Mouse (Mus musculus) large intestine, adult 2 months (tissue): ENCODE results near the gene Fbxl15. TPM values are rescaled to one million over a fixed set of nuclear protein-coding genes. Genes with fewer than 3 reads are reported as not detected.

Experiments used
- DNase-seq: peaks from one replicate; pipeline ENCODE4 v3.0.0-alpha.2; 2012; ENCODE audit warnings: low read depth, low spot score
- WGBS: fragments of 180-500 bp; shearing (Covaris S2); methylation state at CpG from one replicate; pipeline ENCODE4 v1.1.7; 2018; 5-methylcytosine and 5-hydroxymethylcytosine counted together
- polyA plus RNA-seq: library from polyadenylated mRNA; depleted of rRNA; stranded (reverse); fragments of >200 nt; gene quantifications from 2 replicates; pipeline ENCODE4 v1.2.3, GENCODE M21; 2012; rRNA removed

Gene Fbxl15
- 14.5 and 19.4 TPM in 2 replicates for polyA plus RNA-seq

DNA sequence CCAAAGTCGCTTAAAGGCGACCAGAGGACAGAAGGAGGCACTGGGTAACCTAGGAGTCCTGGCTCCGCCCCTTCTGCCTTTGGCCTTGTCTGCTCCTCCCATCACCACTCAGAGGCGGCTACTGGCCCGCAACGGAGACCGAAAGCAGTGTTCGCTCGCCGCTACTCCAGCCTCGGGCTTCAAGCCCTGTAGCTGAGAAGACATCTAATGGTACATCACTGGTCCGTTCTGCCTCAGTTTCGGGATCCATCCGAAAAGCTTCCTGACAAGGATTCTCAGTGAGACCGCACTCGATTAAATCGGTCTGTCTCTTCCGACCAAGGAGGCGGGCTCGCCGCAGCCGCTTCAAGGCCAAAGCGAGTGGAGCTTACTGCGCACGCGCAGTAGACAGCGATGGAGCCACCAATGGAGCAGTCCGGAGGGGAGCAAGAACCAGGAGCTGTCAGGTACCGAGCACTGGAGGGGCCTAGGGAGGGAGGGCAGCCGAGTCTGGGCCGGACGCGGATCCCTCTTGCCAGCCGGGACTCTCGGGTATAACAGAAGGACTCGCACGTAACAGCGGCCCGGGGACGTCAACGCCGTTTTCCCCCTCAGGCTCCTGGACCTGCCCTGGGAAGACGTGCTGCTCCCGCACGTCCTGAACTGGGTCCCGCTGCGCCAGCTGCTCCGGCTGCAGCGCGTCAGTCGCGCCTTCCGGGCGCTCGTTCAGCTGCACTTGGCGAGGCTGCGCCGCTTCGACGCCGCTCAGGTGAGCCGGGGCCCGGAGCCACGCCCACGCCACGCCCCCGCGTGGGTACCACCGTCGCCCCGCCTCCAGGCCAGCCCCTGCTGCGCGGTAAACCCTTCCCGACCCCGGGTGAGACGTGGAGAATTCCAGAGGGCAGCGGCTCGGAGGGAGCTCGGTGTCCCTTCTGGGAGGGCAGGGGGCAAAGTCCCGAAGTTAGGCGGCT lies at the start of gene Fbxl15:
Gene Fbxl15 (plus strand): TSS at position 104 of the 950 bp plus-strand sequence.
- DNase-seq, result no peak
- WGBS, result under 1% methylated on average over 81 of the region's 81 CpGs

DNA sequence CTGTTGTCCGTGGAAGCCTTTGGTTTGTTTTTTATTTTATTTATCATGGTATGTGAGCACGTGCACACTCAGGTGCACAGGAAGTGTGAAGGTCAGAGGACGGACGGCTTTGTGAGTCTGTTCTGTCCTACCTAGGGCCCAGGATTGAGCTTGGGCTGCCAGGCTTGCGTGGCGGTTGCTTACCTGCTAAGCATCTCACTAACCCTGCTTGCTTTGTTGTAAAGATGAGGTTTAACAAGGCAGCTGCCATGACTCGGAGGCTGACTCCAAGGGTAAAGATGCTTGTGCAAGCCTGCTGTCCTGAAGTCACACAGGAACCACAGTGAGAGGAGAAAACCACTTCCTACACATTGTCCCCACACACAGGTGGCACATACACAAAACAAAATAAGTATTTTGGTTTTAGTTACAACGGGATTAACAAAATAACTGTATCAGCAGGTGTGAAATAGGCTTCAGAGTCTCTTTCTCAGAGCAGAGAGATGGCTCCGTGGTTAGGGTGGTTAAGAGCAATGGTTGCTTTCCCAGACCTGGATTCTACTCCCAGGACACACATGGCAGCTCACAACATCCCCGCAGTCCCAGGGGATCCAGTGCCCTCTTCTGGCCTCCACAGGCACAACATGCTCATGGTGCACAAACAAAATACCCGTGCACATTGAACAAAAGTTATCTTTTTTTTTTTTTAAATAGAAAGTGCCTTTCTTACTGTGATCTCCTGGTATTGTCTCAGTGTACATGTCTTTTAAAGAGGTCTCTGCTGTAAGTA lies 45.7 kb upstream of the Fbxl15 start:
- WGBS, result 95% methylated on average over 11 of the region's 11 CpGs
- DNase-seq, result no peak

DNA sequence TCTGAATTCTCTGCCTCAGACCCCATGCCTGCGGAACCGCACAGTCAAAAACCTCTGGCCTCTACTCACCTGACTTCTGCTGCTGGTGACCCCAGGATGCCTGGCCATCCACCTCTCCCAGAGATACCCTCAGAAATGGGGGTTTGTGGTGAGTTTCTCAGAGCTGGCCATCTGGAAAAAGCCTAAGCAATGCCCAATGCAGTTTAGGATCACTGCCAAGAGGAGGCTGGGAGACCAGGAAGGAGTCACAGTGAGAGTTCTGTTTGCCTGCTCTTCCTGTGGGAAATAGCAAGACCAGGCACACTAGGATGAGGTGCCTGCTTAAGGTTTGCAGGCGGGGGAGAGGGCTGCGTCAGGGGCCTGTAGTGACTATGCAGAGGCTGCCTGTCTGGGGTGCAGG lies 43.3 kb upstream of the Fbxl15 start:
- no peak for DNase-seq
- WGBS, result 87% methylated on average over 4 of the region's 4 CpGs

DNA sequence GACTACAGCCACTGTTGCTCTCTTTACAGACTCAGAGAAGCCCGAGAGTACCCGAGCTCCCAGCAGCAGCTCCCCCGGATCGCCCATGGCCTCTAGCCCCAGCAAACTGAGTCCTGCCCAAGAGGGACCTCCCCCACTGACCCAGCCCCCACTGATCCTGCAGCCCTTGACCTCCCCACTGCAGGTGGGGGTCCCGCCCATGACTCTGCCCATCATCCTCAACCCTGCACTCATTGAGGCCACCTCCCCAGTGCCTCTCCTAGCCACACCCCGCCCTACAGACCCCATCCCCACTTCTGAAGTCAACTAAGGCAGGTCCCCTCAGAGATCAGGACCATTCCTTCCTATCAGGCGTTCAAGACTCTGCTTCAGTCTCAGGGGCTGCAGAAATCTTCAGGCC lies 42.4 kb upstream of the Fbxl15 start:
- no peak for DNase-seq
- WGBS, result 94% methylated on average over 7 of the region's 7 CpGs

DNA sequence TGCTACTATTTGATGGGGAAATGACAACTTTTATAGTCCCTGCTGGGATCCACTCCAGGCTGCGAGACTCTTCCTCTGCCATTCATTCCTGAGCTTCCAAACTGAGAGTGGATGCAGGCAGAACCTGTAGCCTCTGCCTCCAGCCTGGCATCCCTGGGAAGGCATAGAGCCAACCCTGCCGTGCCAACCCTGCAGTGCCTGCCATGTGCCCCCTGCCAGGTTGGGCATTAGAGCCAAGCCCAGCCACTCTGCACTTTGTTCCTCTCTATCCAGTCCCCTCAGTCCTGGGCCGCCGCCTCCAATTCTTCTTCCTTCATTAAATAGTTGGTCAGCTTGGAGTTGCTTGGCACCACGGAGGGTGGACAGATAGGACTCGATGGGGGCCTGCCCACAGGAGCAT lies 41.9 kb upstream of the Fbxl15 start:
- WGBS, result 77% methylated on average over 6 of the region's 6 CpGs
- DNase-seq, result no peak

DNA sequence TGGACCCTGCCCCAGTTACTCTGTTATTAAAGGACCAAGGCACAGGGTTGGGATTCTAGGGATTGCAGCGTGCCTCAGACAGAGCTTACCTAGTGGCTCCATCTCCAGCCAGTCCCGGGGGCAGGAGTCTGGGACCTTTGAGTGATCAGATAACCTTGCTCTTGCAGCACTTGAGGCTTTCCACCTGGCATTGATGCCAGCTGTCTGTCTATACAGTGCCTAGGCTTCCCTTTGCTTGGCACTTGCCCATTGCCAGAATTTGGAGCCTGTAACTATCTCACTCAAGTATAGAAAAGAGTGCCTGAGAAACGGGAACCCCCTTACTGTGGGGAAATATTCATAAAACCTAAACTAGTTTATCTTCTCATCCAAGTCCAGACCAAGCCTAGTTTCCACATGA lies 41.1 kb upstream of the Fbxl15 start:
- DNase-seq, result no peak
- 88% methylated on average over 3 of the region's 3 CpGs for WGBS

DNA sequence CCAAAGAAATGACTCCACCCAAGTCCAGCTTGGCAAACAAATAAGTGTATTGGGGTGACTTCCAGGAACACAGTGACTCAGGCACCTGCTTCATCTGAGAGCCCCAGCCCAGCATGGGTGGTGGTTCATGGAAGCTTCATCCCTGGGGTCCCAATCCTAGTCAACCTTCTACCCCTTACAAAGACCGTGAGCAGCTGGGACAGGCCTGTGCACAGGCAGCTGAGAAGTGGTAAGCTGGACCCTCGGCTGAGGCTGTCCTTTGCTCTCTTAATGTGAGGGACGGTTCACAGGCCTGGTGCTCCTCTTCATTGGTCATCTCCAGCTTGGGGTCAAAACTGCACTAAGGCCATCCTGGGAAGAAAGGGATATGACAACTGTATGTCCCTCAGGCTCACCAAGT lies 40.4 kb upstream of the Fbxl15 start:
- DNase-seq, result no peak
- 89% methylated on average over 3 of the region's 3 CpGs for WGBS

DNA sequence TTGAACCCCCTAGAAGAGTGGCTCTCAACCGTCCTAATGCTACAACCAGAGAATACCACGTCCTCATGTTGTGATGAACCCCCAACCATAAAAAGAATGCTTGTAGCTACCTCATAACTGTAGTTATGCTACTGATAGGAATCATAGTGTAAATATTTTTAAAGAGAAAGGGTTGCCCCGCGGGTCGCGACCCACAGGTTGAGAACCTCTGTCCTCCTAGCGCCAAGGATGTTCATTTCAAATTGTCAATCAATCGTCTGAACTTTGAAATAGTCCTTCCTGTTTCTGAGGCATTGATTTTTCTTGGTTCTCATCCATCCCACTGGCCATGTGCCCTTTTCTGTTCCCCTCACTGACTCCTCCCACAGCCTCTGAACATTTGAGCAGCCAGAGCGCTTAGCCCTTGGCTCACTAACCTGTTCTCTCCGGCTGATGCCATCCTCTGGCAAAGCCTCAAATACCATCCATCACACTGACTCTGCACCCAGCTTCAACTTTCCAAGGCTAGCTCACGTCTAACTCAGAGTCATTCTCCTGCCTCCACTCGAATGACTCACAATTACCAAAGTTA lies 37.4 kb upstream of the Fbxl15 start:
- WGBS, result 57% methylated on average over 12 of the region's 12 CpGs
- DNase-seq, result no peak

DNA sequence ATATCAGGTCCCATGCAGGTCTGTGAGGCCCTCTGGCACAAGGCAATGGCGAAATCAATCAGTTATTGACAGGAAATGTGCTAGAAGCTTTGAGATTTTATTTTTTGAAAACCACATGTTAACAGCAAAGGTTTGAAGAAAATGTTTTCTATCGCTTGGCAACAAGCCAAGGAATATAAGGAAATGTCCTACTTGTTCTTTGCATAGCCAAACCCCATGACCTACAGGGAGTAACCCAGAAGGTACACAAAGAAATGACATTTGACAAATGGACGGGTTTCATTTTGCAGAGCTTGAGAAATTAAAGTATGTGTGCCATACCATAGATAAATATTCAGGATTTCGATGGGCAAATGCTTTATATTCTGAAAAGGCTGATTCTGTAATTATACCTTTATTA lies 31.0 kb upstream of the Fbxl15 start:
- peak; percentile 59 for DNase-seq
- WGBS, result 24% methylated on average over 4 of the region's 4 CpGs

DNA sequence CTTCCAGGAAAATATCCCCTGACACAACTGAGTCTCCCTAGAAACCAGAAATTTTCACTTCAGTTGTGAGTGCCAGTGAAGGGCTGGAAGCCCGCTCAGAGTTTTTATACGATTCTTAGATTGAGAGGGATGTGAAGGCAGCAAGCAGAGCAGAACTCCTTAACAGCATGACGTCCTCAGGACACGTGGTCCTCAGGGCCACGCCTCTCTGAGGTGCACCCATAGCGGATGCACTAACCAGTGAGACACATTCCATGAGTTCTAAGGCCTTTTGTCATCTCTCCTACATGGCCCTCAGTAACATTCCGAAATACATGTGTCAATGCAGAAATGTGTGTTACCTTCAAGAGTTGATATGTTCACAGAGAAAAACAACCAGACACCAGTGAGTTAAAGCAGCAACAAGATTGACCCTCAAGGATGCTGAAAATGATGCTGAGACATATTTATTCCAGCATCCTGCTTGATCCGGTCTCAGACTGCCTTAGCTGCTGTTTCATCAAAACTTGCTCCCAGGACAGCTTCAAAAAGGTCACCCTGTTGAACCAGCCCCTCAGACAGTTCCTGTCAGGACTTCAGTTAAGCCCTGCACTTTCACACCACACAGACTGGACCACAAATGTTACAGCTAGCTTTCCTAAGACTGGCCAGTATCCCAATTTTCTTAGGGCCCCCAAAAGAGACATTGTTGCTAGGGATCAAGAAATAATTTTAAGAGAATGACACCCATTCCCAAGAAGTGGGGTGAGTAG lies 27.5 kb upstream of the Fbxl15 start:
- 52% methylated on average over 8 of the region's 8 CpGs for WGBS
- DNase-seq, result no peak

DNA sequence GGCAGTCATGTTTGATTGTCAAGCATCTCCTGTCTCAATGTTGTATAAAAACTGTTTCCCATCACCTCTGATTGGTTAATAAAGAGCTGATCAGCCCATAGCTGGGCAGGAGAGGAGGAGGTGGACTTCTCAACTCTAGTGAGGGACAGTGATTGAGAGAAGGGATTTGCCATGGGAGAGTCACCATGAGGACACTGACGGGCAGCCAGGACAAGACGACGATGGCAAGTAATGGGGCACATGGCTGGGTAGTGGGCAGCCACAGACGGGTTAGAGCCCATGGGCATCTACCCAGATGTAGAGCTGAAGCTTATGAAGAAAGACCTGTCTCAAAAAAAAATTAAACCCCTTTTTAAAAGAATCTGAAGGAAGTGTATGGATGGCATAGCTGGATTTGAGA lies 25.4 kb upstream of the Fbxl15 start:
- DNase-seq, result no peak
- WGBS, result 94% methylated on average over 4 of the region's 4 CpGs

DNA sequence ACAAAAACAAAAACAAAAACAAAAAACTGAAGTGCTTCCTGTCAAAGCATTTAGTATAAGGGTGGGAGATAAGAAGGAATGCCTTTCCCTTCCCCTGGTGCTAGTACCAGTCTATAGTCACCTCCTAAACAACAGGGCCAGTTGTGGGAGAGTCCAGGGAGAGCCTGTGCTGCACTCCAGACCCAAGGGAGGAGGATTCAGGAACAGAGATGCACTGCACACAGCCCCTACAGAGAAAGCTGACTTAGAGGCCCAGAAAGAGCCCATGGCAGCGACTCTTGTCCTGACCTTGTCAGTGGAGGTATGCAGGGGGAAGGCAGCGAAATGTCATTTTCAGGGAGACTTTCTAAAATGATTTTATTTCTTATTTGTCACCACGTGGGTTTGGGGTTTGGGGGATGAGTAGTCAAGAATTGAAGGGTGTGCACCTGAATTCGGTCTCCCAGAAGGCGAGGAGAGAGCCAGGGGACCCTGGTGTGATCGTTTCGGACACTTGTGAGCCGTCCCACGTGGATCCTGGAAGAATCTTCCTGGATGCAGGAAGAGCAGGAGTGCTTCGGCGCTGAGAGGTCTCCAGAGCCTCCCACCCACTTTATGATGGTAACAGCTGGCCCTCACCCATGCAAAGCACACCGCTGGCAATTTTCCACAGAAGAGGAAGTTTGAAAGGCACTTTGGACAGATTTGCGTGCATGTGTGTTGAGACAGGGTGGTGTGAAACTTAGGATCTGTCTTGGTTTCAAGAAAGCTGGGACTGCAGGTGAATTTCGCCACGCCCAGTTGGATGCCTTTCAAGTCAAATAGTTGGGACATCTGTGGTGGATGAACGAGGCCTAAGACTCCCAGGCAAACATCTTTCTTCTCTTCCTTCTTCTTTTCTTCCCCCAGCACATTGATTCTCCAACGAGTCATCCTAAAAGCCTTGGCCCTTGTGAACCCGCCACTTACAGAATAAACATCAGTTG lies 24.5 kb upstream of the Fbxl15 start:
- 22% methylated on average over 18 of the region's 18 CpGs for WGBS
- peak; percentile 80 for DNase-seq

DNA sequence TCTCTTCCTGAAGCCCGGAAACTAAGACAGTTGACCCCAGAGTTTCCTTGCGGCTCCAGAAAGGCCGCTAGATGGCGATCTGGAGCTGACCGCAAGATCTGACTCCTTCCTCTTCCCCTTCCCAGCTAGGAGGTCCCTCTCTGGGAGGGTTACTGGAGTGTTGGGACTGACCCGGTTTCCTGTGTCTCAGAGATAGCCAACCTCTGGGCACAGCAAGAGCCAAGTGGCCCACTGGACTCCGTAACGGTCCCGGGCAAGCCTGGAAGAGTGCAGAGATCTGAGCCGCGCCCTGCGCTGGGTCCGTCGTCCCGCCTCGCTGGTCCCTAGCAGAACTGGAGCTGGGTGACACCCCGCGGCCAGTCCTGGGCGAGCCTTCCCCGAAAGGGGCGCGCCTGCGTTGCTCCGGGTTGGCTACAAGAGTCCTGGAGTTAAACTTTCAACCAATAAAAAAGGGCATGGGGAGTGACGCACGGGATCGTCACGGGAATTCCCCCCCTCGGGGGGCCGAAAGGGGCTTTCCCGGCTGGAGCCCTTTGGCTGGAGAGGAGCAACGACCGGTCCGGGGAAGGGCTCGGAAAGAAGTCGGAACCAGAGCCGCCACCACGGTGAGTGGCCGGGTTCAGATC lies 23.7 kb upstream of the Fbxl15 start, which contains the start of gene Nfkb2:
Gene Nfkb2 (plus strand): TSS at position 105 of the 626 bp plus-strand sequence.
- under 1% methylated on average over 39 of the region's 39 CpGs for WGBS

DNA sequence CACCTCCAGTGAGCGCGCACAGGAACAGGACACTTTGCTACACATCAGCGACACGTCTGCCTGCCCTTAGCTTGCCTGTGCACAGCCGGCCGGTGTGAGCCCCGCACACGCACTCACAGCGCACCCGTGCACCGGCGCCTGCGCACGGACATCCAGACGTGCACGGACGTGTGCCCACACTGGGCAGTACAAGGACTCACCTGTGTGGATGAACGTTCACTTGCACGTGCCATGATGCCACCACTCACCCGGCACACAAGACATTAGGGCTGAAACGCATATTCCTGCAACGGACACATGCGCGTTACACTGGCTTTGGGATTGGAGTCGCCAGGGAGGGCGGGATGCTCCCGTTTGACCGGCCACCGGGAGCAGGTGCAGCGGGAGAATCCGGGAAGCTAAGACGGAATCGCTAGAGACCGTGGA lies 23.1 kb upstream of the Fbxl15 start:
- under 1% methylated on average over 34 of the region's 34 CpGs for WGBS
- DNase-seq, result no peak

More for the DNA sequence above, 23.7 kb upstream of the Fbxl15 start, which contains the start of gene Nfkb2:
- DNase-seq, result peak; percentile 88

DNA sequence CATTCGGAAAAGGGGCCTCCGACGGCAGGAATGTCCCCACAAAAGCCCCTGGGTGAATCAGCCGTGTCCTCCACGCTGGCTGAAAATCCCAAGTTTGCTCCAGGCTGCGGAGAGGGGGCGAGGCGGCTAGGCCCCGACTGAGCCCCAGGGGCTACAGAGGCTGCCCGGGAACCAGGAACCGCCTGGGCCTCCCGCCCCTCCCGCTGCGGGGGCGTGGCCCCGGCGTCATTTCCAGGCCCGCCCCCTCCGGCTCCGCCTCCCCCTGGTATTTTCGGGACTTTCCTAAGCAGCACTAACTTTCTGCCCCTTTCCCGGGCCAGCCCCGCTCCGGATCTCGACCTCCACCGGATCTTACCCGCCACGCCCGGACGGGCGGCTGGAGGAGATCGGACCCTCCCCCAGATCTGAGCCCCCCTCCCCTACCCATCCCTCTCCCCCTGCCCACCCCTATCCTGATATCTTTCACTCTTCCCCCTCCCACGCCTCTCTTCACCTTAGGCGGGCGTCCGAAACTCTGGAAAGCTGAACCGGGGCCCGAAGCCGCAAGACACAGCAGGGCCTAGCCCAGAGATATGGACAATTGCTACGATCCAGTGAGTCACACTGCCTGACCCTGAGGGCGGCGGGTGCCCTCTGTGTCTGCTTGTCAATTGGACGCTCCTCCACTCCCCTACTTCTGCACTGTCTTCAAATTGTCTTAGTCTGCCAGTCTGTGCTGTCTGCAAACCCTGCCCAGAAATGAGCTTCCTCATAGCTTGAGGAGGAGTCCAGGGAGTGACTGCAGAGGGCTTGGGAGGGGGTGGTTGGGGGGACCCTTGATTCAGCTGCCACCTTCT lies 22.3 kb upstream of the Fbxl15 start:
- WGBS, result under 1% methylated on average over 41 of the region's 43 CpGs
- peak; percentile 63 for DNase-seq

DNA sequence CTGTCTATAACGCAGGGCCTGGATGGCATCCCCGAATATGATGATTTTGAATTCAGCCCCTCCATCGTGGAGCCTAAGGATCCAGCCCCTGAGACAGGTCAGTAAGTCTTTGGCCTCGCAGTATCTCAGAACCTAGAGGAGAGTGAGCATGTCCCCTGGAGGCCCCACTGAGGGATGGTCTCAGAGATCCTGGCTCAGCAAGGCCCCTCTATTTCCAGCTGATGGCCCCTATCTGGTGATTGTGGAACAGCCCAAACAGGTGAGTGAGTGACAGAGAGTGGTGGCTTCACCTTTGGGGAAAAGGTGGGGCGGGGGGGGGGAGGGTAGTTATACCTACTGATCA lies 21.7 kb upstream of the Fbxl15 start:
- no peak for DNase-seq
- WGBS, result 68% methylated on average over 5 of the region's 5 CpGs

DNA sequence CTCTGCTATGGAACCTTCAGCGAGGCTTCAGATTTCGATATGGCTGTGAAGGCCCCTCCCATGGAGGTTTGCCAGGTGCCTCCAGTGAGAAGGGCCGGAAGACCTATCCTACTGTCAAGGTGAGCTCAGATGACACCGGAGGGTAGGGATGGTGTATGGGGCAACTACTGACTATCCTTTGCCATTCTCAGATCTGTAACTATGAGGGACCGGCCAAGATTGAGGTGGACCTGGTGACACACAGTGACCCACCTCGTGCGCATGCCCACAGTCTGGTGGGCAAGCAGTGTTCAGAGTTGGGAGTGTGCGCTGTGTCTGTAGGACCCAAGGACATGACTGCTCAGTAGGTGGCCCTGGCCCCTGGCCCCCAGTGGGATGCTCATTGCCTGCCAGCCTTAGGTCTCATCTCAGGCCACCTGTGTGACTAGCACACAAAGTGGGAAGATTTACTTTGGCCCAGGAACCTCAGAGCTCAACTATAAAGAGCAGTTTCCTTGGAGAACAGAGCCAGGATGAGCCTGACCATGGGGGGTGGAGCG lies 21.2 kb upstream of the Fbxl15 start:
- DNase-seq, result no peak
- 92% methylated on average over 9 of the region's 9 CpGs for WGBS
